Mouse (Mus musculus): Measurements from ENCODE around the gene Pappa. TPM values are rescaled to one million over a fixed set of nuclear protein-coding genes. Genes with fewer than 3 reads are reported as not detected.

Gene Pappa
- polyA plus RNA-seq, 1 experiment from 2014 or later, result 0.80 TPM

DNA sequence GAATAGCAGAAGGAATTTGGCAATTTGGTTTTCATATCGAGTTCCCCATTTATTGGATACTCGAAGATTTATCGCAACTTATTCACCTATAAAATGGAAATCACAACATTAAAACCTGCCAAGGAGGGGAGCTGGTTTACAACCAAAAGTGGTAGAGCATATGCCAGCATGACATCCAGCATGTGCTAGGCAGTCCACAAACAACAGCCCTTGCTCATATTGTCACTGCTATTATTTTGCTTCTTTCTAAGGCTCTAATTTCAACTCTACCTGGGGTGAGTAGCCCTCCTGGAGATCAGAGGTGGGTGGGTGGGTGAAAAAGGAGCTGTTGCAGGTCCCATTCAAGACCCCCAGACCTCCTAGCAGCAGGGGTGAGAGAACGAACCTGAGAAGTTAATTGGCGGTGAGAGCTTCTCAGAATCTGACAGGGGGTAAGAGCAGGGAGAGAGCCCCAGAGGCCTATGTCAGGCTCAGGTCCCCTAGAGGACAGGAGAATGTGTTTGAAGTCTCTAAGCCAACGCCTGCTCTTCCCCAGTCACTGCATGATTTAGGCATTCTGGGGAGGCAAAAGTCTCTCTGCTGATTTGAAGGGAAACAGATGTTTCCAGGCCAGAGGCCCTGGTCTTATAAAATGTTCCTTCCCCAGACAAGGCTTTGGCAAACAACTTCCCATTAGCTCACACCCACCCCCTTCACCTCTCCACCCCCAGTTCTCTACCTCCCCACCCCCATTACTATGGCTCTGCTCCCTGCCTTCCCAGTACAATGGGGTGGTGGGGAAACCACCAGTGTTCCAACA is 279.1 kb downstream of the Pappa start:
- H3K9ac ChIP-seq, result no peak overlapping the region
- WGBS, result 46% methylated on average over 6 of the region's 6 CpGs
- H3K4me3 ChIP-seq, result no peak overlapping the region
- peaks cover 10% of the 10 kb centered on the region for H3K27me3 ChIP-seq (replicated peaks)
- H3K27ac ChIP-seq (replicated peaks), result no peak overlapping the region
- H3K4me1 ChIP-seq, result peaks cover 9% of the 10 kb centered on the region
- H3K9me3 ChIP-seq, result no peaks in the 10 kb centered on the region
- H3K4me2 ChIP-seq, result no peak overlapping the region
- no peak for ATAC-seq (ENCODE audit: extremely low read depth, insufficient number of reproducible peaks, low FRiP score, low TSS enrichment)
- H3K36me3 ChIP-seq, result no peaks in the 10 kb centered on the region
